Mouse (Mus musculus) colon, adult 2 months (tissue): ENCODE results near the gene A730061H03Rik. TPM values are rescaled to one million over a fixed set of nuclear protein-coding genes. Genes with fewer than 3 reads are reported as not detected.

Experiments used
- polyA plus RNA-seq: library from polyadenylated mRNA; depleted of rRNA; stranded (reverse); fragments of >200 nt; gene quantifications from 2 replicates; pipeline ENCODE4 v1.2.3, GENCODE M21; 2012; rRNA removed

Gene A730061H03Rik
- polyA plus RNA-seq = 0.83 TPM in 1 of 2 replicates, not detected in the other

GRCm38 (mm10) chr14:55560202-55561073, at the start of gene A730061H03Rik:
Gene A730061H03Rik, minus strand, starts transcription at chr14:55560406.

GRCm38 (mm10) chr14:55603271-55603632, 43.0 kb upstream of the A730061H03Rik start, which contains the start of gene Irf9:
Gene Irf9, plus strand, starts transcription at chr14:55603571.

GRCm38 (mm10) chr14:55591331-55591891, 31.2 kb upstream of the A730061H03Rik start, which contains the start of gene Rnf31:
Gene Rnf31, plus strand, starts transcription at chr14:55591708.

GRCm38 (mm10) chr14:55590748-55591330, 30.6 kb upstream of the A730061H03Rik start, which contains the start of gene Psme2:
Gene Psme2, minus strand, starts transcription at chr14:55591113.

GRCm38 (mm10) chr14:55584702-55585565, 24.7 kb upstream of the A730061H03Rik start, which contains the start of gene Emc9:
Gene Emc9, minus strand, starts transcription at chr14:55585302.

GRCm38 (mm10) chr14:55577871-55578667, 17.9 kb upstream of the A730061H03Rik start, which contains the start of gene Psme1:
Gene Psme1, plus strand, starts transcription at chr14:55578123.

GRCm38 (mm10) chr14:55575302-55575701, 15.1 kb upstream of the A730061H03Rik start, which contains the start of gene Fitm1:
Gene Fitm1, plus strand, starts transcription at chr14:55575617.

GRCm38 (mm10) chr14:55559799-55560201, 406 bp downstream of the A730061H03Rik start, which contains the start of gene Dcaf11:
Gene Dcaf11, plus strand, starts transcription at chr14:55560006.

GRCm38 (mm10) chr14:55540067-55540786, 20.0 kb downstream of the A730061H03Rik start, which contains the start of gene Pck2:
Gene Pck2, plus strand, starts transcription at chr14:55540266.

GRCm38 (mm10) chr14:55524785-55525184, 35.4 kb downstream of the A730061H03Rik start, which contains the start of gene Nrl:
Gene Nrl, minus strand, starts transcription at chr14:55524981.

GRCm38 (mm10) chr14:55510125-55510731, 50.0 kb downstream of the A730061H03Rik start, which contains the start of gene Cpne6:
Gene Cpne6, plus strand, starts transcription at chr14:55510445.

Other genes starting within 250 kb of the A730061H03Rik start
- gene Dhrs4, start 81.6 kb downstream of the A730061H03Rik start, polyA plus RNA-seq = 37.1 and 41.5 TPM in 2 replicates
- gene Carmil3, start 69.8 kb downstream of the A730061H03Rik start, polyA plus RNA-seq = 2.1 and 5.1 TPM in 2 replicates
- gene Cpne6, start 50.0 kb downstream of the A730061H03Rik start, polyA plus RNA-seq = 0.24 and 0.66 TPM in 2 replicates
- not detected in 2 replicates for gene Nrl, start 35.4 kb downstream of the A730061H03Rik start, polyA plus RNA-seq
- gene Pck2, start 20.1 kb downstream of the A730061H03Rik start, polyA plus RNA-seq = 45.8 and 47.0 TPM in 2 replicates
- gene Dcaf11, start 400 bp downstream of the A730061H03Rik start, polyA plus RNA-seq = 132 and 151 TPM in 2 replicates
- 0.16 and 0.64 TPM in 2 replicates for gene Fitm1, start 15.2 kb upstream of the A730061H03Rik start, polyA plus RNA-seq
- 60.5 and 62.2 TPM in 2 replicates for gene Psme1, start 17.7 kb upstream of the A730061H03Rik start, polyA plus RNA-seq
- gene Emc9, start 24.9 kb upstream of the A730061H03Rik start, polyA plus RNA-seq = 14.9 and 15.9 TPM in 2 replicates
- gene Psme2, start 30.7 kb upstream of the A730061H03Rik start, polyA plus RNA-seq = 67.0 and 77.2 TPM in 2 replicates
- gene Rnf31, start 31.3 kb upstream of the A730061H03Rik start, polyA plus RNA-seq = 42.8 and 44.3 TPM in 2 replicates
- gene Irf9, start 43.2 kb upstream of the A730061H03Rik start, polyA plus RNA-seq = 50.4 and 62.3 TPM in 2 replicates
- 0.84 and 4.8 TPM in 2 replicates for gene Rec8, start 57.6 kb upstream of the A730061H03Rik start, polyA plus RNA-seq
- gene Ipo4, start 75.6 kb upstream of the A730061H03Rik start, polyA plus RNA-seq = 57.2 and 66.6 TPM in 2 replicates
- 8.0 and 15.1 TPM in 2 replicates for gene Gm49378, start 77.5 kb upstream of the A730061H03Rik start, polyA plus RNA-seq
- gene Tm9sf1, start 83.4 kb upstream of the A730061H03Rik start, polyA plus RNA-seq = 125 and 156 TPM in 2 replicates
- gene Tssk4, start 89.8 kb upstream of the A730061H03Rik start, polyA plus RNA-seq = 3.1 and 3.2 TPM in 2 replicates
- 31.8 and 34.4 TPM in 2 replicates for gene Mdp1, start 100.1 kb upstream of the A730061H03Rik start, polyA plus RNA-seq
- gene Gmpr2, start 111.5 kb upstream of the A730061H03Rik start, polyA plus RNA-seq = 9.8 and 10.0 TPM in 2 replicates
- 171 and 229 TPM in 2 replicates for gene Nedd8, start 111.7 kb upstream of the A730061H03Rik start, polyA plus RNA-seq
- 9.6 and 11.9 TPM in 2 replicates for gene Tinf2, start 121.4 kb upstream of the A730061H03Rik start, polyA plus RNA-seq
- 0.56 and 0.90 TPM in 2 replicates for gene Tgm1, start 153.5 kb upstream of the A730061H03Rik start, polyA plus RNA-seq
- gene Rabggta, start 161.9 kb upstream of the A730061H03Rik start, polyA plus RNA-seq = 46.1 and 50.9 TPM in 2 replicates
- gene Dhrs1, start 185.3 kb upstream of the A730061H03Rik start, polyA plus RNA-seq = 60.1 and 67.8 TPM in 2 replicates
- 10.2 and 12.2 TPM in 2 replicates for gene Nop9, start 185.3 kb upstream of the A730061H03Rik start, polyA plus RNA-seq
- gene Cideb, start 198.1 kb upstream of the A730061H03Rik start, polyA plus RNA-seq = 78.1 and 83.2 TPM in 2 replicates
- 1.9 and 2.0 TPM in 2 replicates for gene Ltb4r2, start 201.0 kb upstream of the A730061H03Rik start, polyA plus RNA-seq
- gene Ltb4r1, start 205.6 kb upstream of the A730061H03Rik start, polyA plus RNA-seq = 1.5 and 2.1 TPM in 2 replicates
- gene Adcy4, start 223.7 kb upstream of the A730061H03Rik start, polyA plus RNA-seq = 7.3 and 12.7 TPM in 2 replicates
- gene Ripk3, start 228.5 kb upstream of the A730061H03Rik start, polyA plus RNA-seq = 29.1 and 36.1 TPM in 2 replicates